Mouse (Mus musculus) lung, postnatal 0 days (tissue): ENCODE results near the gene Capza2.

Experiments
- CTCF ChIP-seq: IDR thresholded peaks from 2 replicates; pipeline ENCODE4 v1.5.1; 2016; ENCODE audit warnings: antibody characterized with exemption, mild to moderate bottlenecking
- EP300 ChIP-seq: IDR thresholded peaks from 2 replicates; pipeline ENCODE4 v1.6.1; 2016; ENCODE audit warnings: antibody characterized with exemption, mild to moderate bottlenecking, control low read depth

- TF ChIP-seq CTCF: no peak
- TF ChIP-seq EP300: no peak
These were observed 34.5 kb upstream of the Capza2 start for GRCm38 (mm10) chr6:17601526-17601925.
